Mouse (Mus musculus) erythroid progenitor cell, adult 5-6 weeks (primary cell): ENCODE data around the gene Il17re. TPM values are rescaled to one million over a fixed set of nuclear protein-coding genes. Genes with fewer than 3 reads are reported as not detected.

Experiments
- ATAC-seq: replicated peaks from 2 replicates; pipeline ENCODE4 v1.8.0; 2016; ENCODE audit warnings: moderate number of reproducible peaks, mild to moderate bottlenecking, moderate TSS enrichment, inconsistent platforms; ENCODE audit not compliant: poor library complexity, low FRiP score, severe bottlenecking
- total RNA-seq, 2 experiments: library from RNA; stranded (forward) in 1 of 2; stranded (reverse) in 1 of 2; fragments of 150-400 nt in 1 of 2; fragments of 186-747, 209-891 nt in 1 of 2; gene quantifications; 2 replicates each; pipeline versions ENCODE4 v1.2.3 to v1.2.4; 2015 to 2017; ENCODE audit warnings: low replicate concordance in 2 of 2

Gene Il17re
- total RNA-seq, 2 experiments from 2014 or later: not detected

DNA sequence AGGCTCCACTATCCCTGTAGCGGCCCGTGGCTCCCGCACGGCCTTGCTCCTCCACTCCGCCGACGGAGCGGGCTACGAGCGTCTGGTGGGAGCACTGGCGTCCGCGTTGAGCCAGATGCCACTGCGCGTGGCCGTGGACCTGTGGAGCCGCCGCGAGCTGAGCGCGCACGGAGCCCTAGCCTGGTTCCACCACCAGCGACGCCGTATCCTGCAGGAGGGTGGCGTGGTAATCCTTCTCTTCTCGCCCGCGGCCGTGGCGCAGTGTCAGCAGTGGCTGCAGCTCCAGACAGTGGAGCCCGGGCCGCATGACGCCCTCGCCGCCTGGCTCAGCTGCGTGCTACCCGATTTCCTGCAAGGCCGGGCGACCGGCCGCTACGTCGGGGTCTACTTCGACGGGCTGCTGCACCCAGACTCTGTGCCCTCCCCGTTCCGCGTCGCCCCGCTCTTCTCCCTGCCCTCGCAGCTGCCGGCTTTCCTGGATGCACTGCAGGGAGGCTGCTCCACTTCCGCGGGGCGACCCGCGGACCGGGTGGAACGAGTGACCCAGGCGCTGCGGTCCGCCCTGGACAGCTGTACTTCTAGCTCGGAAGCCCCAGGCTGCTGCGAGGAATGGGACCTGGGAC lies 24.3 kb downstream of the Il17re start:
- ATAC-seq: peak; percentile 36

DNA sequence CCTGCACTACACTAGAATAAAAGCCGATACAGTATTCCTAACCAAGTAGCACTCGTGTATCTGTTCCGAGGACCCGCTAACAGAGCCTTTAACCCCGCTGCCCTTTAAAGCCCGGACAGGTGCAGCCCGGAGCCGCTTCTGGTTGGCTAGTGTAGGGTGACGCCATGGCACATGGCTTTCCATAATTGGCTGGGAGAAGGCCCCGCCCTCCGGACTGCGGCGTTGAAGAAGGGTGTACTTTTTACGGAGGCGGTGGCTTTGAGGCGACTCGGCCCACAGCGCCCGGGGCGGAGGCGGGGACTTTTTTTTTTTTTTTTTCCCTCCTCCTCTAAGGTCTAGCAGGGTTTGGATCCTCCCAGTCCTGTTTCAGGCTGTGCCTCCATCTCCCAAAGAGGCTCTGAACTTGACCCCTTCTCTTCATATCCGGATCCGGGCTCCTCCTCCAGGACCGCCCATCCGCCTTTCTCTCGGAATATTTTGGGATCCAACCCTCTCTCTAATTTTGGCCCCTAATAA lies 24.9 kb downstream of the Il17re start, which contains the start of gene Creld1:
Creld1 (plus strand) TSS at position 198 of the 516 bp plus-strand sequence.
- peak; percentile 97 for ATAC-seq

- ATAC-seq: no peak
These were observed 25.4 kb downstream of the Il17re start for GRCm38 (mm10) chr6:113483729-113484128.

- no peak for ATAC-seq
These were observed 28.9 kb downstream of the Il17re start for GRCm38 (mm10) chr6:113487125-113487576.

GRCm38 (mm10) chr6:113489410-113489809 lies 31.1 kb downstream of the Il17re start:
- ATAC-seq: no peak

DNA sequence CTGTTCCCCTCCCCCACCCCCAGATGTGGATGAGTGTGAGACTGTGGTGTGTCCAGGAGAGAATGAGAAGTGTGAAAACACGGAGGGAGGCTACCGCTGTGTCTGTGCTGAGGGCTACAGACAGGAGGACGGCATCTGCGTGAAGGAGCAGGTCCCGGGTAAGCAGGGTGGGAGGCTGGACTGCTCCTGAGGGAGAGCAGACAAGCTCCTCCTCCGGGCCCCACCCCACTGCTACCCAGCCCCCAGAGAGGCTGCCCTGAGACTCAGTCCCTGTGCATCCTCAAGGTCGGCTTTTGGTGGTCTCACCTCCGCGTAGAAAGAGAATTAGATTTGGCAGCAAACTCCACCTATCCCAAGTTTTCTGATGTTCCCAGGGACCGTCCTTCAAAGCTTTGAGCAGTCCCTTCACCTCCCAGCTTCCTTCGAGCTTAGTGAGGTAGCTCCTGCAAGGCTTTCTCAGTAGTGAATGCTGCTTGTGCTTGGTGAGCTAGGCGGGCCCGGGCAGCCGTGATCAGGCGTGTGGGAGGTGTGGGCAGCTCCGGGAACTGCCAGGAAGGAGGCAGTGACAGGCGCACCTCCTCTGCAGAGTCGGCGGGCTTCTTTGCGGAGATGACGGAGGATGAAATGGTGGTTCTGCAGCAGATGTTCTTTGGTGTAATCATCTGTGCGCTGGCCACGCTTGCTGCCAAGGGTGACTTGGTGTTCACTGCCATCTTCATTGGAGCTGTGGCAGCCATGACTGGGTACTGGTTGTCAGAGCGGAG lies 34.0 kb downstream of the Il17re start:
- ATAC-seq: no peak

GRCm38 (mm10) chr6:113494258-113494788 lies 36.0 kb downstream of the Il17re start:
- ATAC-seq: peak; percentile 74

GRCm38 (mm10) chr6:113495071-113495675 lies 36.9 kb downstream of the Il17re start:
- no peak for ATAC-seq

DNA sequence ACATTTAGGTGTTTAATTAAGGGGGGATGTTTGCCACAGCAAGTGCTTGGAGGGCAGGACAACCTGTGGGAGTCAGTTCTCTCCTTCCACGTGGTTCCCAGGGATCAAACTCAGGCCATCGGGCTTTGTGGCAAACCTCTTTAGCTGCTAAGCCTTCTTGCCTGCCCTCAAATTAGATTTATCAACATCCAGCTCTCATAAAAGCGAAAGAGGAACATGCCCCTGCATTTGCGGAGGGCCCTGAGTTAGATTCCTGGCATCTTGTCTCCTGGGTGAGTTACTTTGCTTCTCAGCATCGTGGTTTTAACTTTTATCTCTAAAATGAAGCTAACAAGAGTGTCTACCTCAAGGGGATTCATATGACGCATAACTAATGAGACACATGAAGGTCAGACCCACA lies 41.1 kb downstream of the Il17re start:
- ATAC-seq: no peak

GRCm38 (mm10) chr6:113501388-113502084 lies 43.3 kb downstream of the Il17re start, which contains the start of gene Prrt3:
Prrt3 (minus strand) TSS chr6:113501931.
- no peak for ATAC-seq

GRCm38 (mm10) chr6:113502801-113503200 lies 44.5 kb downstream of the Il17re start:
- ATAC-seq: no peak

- ATAC-seq: no peak
These were observed 47.4 kb downstream of the Il17re start for GRCm38 (mm10) chr6:113505689-113506088.

DNA sequence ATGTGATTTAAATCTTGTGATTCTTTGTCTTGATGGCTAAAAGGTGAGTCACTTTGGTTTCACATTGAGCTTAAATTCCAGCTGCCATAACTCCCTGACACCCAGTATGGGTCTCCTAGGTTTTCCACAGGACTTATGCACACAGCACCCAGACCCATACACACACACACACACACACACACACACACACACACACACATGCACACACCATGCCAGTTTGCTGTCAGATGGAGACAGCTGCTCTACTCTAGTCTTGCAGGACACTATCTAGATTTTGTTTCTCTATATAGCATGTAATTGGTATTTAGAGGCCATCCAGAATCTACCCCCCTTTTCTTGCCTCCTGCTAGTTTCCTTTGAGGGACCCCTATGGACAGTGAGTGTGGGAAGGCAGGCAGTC lies 48.8 kb downstream of the Il17re start:
- ATAC-seq: no peak

GRCm38 (mm10) chr6:113508272-113508946 lies 50.1 kb downstream of the Il17re start:
- no peak for ATAC-seq

GRCm38 (mm10) chr6:113508947-113509280 lies 50.6 kb downstream of the Il17re start:
- ATAC-seq: no peak

DNA sequence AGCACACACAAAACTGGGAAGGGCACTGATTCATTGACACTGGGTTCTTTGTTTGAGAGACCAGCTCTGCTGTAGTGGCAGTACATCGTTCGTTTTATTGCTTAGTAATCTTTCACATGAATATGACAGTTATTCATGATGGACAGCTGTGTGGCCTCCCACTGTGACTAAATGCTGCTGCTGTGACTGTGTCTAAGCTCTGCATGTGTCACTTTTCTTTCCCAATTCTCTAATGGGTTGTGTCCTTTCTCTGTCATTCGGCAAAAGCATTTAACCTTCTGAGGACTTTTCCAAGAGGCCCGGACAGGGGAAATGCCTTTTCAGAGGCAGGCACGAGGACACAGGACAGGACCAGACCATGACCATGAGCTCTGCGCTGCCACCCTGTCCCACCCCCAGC lies 55.7 kb downstream of the Il17re start:
- ATAC-seq: no peak

GRCm38 (mm10) chr6:113514600-113514999 lies 56.3 kb downstream of the Il17re start:
- ATAC-seq: no peak

DNA sequence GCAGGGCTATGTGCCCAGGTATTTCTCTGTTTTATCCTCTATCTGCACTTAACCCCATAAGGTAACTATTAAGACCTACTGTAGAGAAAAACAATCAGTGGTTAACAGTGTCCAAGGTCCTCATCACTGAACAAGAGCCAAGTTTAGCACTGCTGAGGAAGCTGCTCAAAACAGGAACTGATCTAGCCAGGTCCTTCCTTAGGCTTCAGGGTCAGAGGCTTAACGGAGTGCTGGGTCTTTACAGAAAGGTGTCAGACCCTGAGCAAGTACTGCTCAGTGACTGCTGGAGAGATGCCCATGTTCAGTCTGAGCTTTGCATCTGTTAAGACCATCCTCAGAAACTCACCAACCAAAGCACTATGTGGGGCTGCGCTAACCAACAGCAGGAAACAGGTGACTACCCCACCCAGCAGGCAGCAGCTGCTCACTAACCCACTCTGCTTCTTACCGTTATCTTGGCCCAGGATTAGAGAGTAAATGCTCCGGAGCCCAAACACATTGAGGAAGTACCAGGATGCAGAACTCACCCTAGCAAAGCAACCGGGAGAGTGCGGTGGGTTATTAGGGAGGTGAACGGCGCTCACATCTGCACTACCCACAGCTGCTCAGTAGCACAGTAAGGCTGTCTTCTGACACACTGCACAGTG lies 59.3 kb downstream of the Il17re start:
- no peak for ATAC-seq
